Mouse (Mus musculus) heart, embryonic 16.5 days (tissue): ENCODE measurements around the gene Nat8f1. TPM values are rescaled to one million over a fixed set of nuclear protein-coding genes. Genes with fewer than 3 reads are reported as not detected.
"Not testable (repeated sequence)": the region's sequence is repeated elsewhere in the genome, so short reads cannot be mapped to it uniquely, and the experiment has no call there.

Experiments
- ATAC-seq: fragments of 200-750 bp; cut with Nextera tagmentation; replicated peaks from 2 replicates; pipeline ENCODE4 v1.8.0; 2017; ENCODE audit warnings: moderate number of reproducible peaks; ENCODE audit not compliant: insufficient read depth, low FRiP score; ENCODE audit errors: extremely low read depth
- H3K27ac ChIP-seq: fragments of 300-500 bp; sonication (generic); 2 replicates; pipeline ENCODE4 v1.5.1; 2014; ENCODE audit warnings: mild to moderate bottlenecking, low read length, control low read depth, moderate library complexity
- H3K27me3 ChIP-seq: fragments of 300-500 bp; sonication (generic); 2 replicates; pipeline ENCODE4 v1.6.1; 2014; ENCODE audit warnings: low read length, mixed read lengths; ENCODE audit not compliant: control insufficient read depth, insufficient read depth
- H3K36me3 ChIP-seq: fragments of 300-500 bp; sonication (generic); 2 replicates; pipeline ENCODE4 v1.6.1; 2014; ENCODE audit not compliant: control insufficient read depth, insufficient read depth
- H3K4me1 ChIP-seq: fragments of 300-500 bp; sonication (generic); 2 replicates; pipeline ENCODE4 v1.6.1; 2014; ENCODE audit warnings: low read length, mixed read lengths; ENCODE audit not compliant: control insufficient read depth, insufficient read depth
- H3K4me2 ChIP-seq: fragments of 300-500 bp; sonication (generic); 2 replicates; pipeline ENCODE4 v1.6.1; 2014; ENCODE audit warnings: low read depth, mild to moderate bottlenecking, control low read depth, low read length
- H3K4me3 ChIP-seq: fragments of 300-500 bp; sonication (generic); 2 replicates; pipeline ENCODE4 v1.5.1; 2014; ENCODE audit warnings: mild to moderate bottlenecking, control low read depth, low read length
- H3K9ac ChIP-seq: fragments of 300-500 bp; sonication (generic); 2 replicates; pipeline ENCODE4 v1.6.1; 2014; ENCODE audit warnings: low read length, control low read depth
- H3K9me3 ChIP-seq: fragments of 300-500 bp; sonication (generic); replicated peaks from 2 replicates; pipeline ENCODE4 v1.6.1; 2016; ENCODE audit warnings: low read length; ENCODE audit not compliant: control insufficient read depth
- WGBS: fragments of 180-500 bp; shearing (Covaris S2); extraction: QIAGEN DNeasy Blood & Tissue Kit; methylation state at CpG from one replicate; pipeline ENCODE4 v1.1.7; 2014; 5-methylcytosine and 5-hydroxymethylcytosine counted together
- polyA plus RNA-seq: library from polyadenylated mRNA; unstranded; fragments of >200 nt; fragmentation: Nextera tagmentation; extraction: Ambion mirVana; gene quantifications from 2 replicates; pipeline ENCODE4 v1.2.1, GENCODE M21; 2015

Gene Nat8f1
- polyA plus RNA-seq, 1 experiment from 2014 or later: 4.6 TPM

DNA sequence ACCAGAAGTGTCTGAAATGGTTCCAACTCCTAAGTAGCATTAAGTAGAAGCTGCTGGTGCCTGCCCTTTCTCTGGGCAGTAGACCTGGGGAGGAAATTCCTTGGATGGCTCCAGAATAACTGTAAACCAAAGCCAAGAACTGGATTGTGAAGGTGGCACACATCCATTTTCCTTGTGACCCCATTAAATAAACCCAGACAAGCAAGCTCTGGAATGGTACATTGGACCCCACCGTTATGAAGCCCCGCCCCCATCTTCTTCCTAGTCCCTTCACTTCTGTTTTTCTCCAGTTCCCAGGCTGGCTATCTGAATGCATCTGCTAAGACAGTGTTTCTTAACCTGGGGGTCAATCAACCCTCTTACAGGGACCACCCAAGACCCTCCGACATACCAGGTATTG is 3.9 kb downstream of the Nat8f1 start, which contains the start of gene Tprkb:
Gene Tprkb, plus strand, starts transcription at position 279 of the 400 bp plus-strand sequence.
- no peaks in the 10 kb centered on the region for H3K27me3 ChIP-seq
- no peak for ATAC-seq
- 80% methylated on average over 3 of the region's 3 CpGs for whole genome bisulfite sequencing

DNA sequence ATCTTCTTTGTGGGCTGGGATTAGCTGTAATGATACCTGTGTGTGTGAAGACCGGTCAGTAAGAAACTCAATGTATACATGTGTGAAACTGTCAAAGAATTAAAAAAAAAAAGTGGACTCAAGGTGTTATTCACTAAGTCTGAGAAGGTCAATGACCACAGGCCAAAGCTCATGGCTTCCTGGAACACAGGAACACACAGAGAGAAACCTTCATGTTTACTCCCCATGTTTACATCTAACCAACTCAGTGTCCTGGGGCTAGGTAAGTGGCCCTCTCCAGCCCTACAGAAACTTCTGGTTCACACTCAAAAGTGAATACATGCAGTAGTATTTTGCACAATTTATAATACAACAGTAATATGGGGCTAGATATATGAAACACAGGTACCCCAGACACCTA is 5.8 kb downstream of the Nat8f1 start:
- WGBS: 93% methylated on average over 1 of the region's 1 CpGs

More for the DNA sequence above, 3.9 kb downstream of the Nat8f1 start, which contains the start of gene Tprkb:
- Histone ChIP-seq H3K4me2 (no peak within 1 kb of the TSS), H3K36me3 (no peaks in the 10 kb centered on the region), H3K9ac (no peak within 1 kb of the TSS), H3K9me3 (no peaks in the 10 kb centered on the region), H3K27ac (no peak within 1 kb of the TSS), H3K4me3 (no peak within 1 kb of the TSS), H3K4me1 (peaks cover 9% of the 10 kb centered on the region)

DNA sequence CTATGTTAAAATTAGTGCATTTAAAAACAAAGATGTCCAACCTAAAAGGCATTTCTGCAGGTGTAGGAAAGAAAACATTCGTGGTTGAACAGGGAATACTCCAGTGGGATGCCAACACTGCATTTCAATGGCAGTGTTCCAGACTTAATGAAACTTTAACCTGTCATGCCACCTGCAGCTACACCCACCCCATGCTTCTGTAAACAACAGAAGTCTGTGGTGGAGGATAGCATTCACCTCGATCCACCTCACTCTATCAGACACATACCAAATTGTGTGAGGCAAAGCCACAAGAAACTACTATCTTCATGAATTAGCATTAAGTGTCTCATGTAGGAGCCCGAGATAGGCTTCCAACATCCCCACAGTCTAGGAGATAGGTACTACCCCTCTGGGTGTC is 7.1 kb downstream of the Nat8f1 start:
- Histone ChIP-seq H3K9me3 (no peaks in the 10 kb centered on the region), H3K4me2 (no peak overlapping the region), H3K27ac (no peak overlapping the region), H3K4me3 (no peak overlapping the region), H3K27me3 (no peaks in the 10 kb centered on the region), H3K4me1 (no peaks in the 10 kb centered on the region), H3K9ac (no peak overlapping the region), H3K36me3 (no peaks in the 10 kb centered on the region)
- ATAC-seq: no peak
- WGBS: 61% methylated on average over 3 of the region's 3 CpGs

More for the DNA sequence above, 5.8 kb downstream of the Nat8f1 start:
- H3K4me3 ChIP-seq: no peak overlapping the region
- H3K4me2 ChIP-seq: no peak overlapping the region
- H3K36me3 ChIP-seq: no peaks in the 10 kb centered on the region
- H3K27me3 ChIP-seq: no peaks in the 10 kb centered on the region
- H3K9me3 ChIP-seq: no peaks in the 10 kb centered on the region
- peaks cover 2% of the 10 kb centered on the region for H3K4me1 ChIP-seq
- no peak for ATAC-seq
- H3K9ac ChIP-seq: no peak overlapping the region
- H3K27ac ChIP-seq: no peak overlapping the region

DNA sequence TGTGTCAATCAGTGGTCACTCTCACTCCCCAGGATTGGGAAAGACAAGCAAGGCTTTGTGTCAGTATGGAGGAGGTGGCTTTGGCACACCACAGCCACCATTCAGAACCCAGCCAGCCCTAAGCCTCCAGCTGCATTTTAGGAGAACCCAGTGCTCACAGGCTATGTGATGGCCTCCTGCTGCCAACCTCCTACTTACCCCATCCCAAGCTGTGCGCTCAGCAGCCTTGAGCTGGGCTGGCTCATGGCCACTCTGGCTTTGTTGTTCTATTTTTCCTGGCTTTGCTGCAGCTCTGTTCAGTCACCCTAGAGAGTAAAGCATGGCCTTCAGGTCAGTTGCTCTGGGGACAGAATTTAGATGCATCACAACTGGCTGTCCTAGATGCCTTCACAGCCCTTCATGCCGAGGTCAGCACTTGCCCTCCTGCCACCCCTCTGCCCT is 8.6 kb downstream of the Nat8f1 start:
- not testable (repeated sequence) for H3K9me3 ChIP-seq, H3K36me3 ChIP-seq, H3K4me1 ChIP-seq, H3K27me3 ChIP-seq, H3K4me2 ChIP-seq, ATAC-seq, H3K27ac ChIP-seq, H3K9ac ChIP-seq, H3K4me3 ChIP-seq
- 46% methylated on average over 2 of the region's 2 CpGs for WGBS

DNA sequence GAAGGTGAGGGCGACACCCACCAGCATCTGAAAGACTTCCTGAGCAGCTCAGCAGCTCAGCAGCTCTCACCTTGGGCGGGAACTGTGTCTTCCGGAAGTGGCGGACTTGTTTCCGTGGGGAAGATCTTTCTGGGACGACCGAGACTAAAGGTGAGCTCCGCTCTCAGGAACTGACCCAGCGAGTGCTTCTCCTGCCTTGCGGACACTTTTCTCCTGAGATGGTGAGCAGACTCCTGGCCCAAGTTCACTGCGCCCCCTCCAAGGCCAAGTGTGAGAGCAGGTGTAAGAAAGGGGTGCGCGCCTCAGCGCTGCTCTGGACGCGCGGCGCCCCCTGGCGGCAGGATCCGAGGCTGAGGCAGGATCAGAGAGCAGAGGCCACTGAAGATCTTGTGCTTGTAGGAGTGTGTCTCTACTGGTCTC is 10.8 kb downstream of the Nat8f1 start, which contains the start of gene Nat8f4:
Gene Nat8f4, minus strand, starts transcription at position 243 of the 420 bp plus-strand sequence.
- H3K4me1 ChIP-seq: not testable (repeated sequence)
- WGBS: 15% methylated on average over 20 of the region's 20 CpGs

DNA sequence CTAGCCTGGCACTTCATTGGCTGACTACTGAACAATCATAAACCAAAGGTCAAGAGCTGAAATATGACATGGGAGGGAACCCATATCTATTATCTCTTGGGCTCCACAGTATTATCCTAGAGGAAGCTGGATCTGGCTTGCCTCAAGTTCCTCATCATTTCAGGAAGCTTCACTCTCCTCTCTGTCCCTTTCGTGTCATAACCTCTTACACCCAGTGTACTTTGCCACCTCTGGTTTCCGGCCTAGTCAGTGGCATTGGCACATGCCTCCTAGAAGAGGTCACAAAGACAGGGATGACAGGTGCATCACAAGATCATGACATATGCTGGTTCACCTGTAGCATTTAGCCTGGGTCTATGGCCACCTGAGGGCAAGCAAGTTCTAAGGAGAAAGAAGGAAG is 13.2 kb downstream of the Nat8f1 start:
- H3K4me2 ChIP-seq: no peak overlapping the region
- H3K4me1 ChIP-seq: no peaks in the 10 kb centered on the region
- WGBS: 91% methylated on average over 2 of the region's 2 CpGs
- no peak for ATAC-seq
- no peaks in the 10 kb centered on the region for H3K27me3 ChIP-seq
- no peak overlapping the region for H3K27ac ChIP-seq
- H3K9me3 ChIP-seq: no peaks in the 10 kb centered on the region
- H3K36me3 ChIP-seq: no peaks in the 10 kb centered on the region
- no peak overlapping the region for H3K9ac ChIP-seq
- no peak overlapping the region for H3K4me3 ChIP-seq

More for the DNA sequence above, 10.8 kb downstream of the Nat8f1 start, which contains the start of gene Nat8f4:
- peak within 1 kb of the TSS; percentile 45 for H3K4me2 ChIP-seq
- not testable (repeated sequence) for H3K27me3 ChIP-seq, H3K27ac ChIP-seq, H3K36me3 ChIP-seq, H3K9ac ChIP-seq, H3K9me3 ChIP-seq
- H3K4me3 ChIP-seq: peak within 1 kb of the TSS; percentile 41
- peak; percentile 67; the same call in 1 of the 2 replicates for ATAC-seq

DNA sequence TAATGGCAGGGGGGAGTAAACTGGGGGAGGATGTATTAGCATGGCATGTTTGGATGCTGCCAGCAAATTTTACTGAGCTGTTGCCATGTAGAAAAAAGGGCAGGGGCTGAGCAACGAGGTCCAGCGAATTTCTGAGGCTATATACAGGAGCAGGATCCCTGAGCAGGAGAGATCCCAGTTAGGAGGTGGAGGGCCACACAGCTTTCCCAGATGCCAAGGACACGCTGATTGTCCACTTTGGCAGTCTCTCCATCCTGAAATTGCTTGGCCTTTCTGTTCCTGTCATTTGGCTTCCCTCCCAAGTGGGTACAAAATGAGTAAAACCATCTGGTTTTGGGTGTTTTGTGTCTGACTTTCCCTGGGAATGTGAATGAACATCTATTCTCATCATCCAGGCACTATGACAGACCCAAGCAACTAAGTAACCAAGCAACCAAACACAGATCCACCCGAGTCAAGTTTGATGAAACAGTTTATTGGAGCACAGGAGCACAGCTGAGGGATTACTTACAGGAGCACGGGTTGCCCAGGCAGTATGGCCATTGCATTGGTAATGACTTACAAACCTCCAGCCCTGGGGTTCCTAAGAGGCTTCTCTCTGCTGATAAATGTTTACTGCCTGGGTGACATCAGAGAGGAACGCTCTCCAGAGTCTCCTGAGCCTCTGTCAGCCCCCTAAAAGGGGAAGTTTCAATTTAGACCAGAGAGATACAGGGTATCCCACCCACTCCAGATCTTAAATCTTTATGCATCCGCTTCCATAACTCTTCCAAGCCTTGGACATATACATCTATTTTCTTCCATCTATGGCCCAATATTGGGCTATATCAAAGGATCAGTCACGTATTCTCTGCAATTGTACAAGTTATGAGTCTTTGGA is 16.7 kb downstream of the Nat8f1 start:
- not testable (repeated sequence) for H3K9me3 ChIP-seq, H3K27ac ChIP-seq, H3K4me3 ChIP-seq, ATAC-seq, H3K9ac ChIP-seq, H3K4me2 ChIP-seq, H3K36me3 ChIP-seq, H3K4me1 ChIP-seq, H3K27me3 ChIP-seq
- WGBS: 61% methylated on average over 7 of the region's 8 CpGs

DNA sequence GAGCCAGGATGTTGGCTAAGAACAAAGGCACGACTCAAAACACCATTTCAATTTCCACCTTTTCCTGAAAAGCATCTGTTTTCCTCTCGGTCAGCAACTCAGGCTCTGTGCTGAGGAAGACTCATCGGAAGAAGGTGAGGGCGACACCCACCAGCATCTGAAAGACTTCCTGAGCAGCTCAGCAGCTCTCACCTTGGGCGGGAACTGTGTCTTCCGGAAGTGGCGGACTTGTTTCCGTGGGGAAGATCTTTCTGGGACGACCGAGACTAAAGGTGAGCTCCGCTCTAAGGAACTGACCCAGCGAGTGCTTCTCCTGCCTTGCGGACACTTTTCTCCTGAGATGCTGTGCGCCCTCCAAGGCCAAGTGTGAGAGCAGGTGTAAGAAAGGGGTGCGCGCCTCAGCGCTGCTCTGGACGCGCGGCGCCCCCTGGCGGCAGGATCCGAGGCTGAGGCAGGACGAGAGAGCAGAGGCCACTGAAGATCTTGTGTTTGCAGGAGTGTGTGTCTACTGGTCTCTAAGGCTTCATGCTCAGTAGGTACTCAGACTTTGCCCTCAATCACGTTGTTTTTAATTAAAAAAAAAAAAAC is 20.3 kb downstream of the Nat8f1 start:
- ATAC-seq, H3K4me1 ChIP-seq, H3K27ac ChIP-seq, H3K9ac ChIP-seq, H3K36me3 ChIP-seq, H3K27me3 ChIP-seq, H3K4me2 ChIP-seq, H3K4me3 ChIP-seq: not testable (repeated sequence)
- 62% methylated on average over 25 of the region's 25 CpGs for WGBS
- peaks cover 13% of the 10 kb centered on the region for H3K9me3 ChIP-seq

DNA sequence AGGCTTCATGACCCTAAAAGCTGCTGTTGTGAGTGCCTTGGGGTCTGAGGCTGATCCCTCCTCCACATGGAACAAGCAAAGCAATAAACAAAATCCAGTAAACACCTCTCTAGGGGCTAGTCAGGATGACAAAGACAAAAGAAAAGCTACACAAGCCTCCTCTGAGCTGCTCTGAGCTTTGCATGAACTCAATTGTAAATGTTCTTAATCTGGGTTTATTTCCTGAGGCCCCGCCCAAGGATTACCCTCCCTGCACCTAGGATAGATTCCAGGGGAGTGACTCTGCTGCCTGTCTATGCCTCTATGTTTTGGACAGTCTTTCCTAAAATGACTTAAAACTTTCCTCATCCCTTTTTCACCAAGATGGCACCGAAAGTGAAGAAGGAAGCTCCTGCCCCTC is 26.5 kb downstream of the Nat8f1 start:
- Histone ChIP-seq H3K9ac (no peak overlapping the region), H3K4me1 (no peaks in the 10 kb centered on the region), H3K4me3 (no peak overlapping the region), H3K4me2 (no peak overlapping the region), H3K9me3 (peaks cover 13% of the 10 kb centered on the region), H3K36me3 (no peaks in the 10 kb centered on the region), H3K27me3 (no peaks in the 10 kb centered on the region), H3K27ac (no peak overlapping the region)
- no peak for ATAC-seq
- WGBS: 74% methylated on average over 2 of the region's 2 CpGs
